Mouse (Mus musculus) ovary, postnatal 14 days (tissue): ENCODE measurements at regions not wholly inside any gene's neighbourhood (a gene's known extent, or its start where the extent isn't known, plus 50 kb on each side); places are given as distances from the start of the nearest gene placed in this dataset.

Experiments
- DNase-seq: peaks from one replicate; pipeline ENCODE4 v3.0.0; 2022; ENCODE audit warnings: low spot score

DNA sequence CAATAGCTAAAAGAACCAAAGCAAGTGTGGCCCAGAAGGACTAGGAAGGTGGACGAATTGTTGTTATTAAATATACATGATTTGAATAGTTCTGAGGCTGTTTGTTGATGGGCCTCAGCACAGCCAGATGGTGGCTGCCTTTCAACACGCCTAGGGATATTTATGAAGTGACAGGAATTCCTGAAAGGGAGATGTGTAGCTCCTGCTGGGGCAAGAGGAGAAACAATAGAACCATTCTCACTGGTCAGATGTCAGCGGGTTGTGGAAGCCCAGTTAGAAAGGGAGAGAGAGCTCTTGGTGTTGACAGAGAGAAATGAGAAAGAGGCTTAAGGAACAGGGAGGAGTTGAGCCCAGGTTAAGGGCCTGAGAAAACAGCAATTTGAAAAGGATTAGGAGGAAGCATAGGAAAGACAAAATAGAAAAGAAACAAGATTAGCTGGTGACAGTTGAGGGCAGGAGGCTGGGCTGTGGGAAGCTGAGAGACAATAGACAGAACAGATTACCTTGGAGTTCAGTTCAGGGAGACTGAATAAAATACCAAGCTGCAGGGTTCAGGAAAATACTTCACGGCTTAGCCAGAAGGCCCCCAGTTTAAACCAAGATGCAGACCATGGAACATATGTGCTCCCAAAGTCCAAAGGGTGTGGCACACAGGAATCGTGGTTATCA is 174.7 kb upstream of the Ptbp2 start:
- DNase-seq: no peak

DNA sequence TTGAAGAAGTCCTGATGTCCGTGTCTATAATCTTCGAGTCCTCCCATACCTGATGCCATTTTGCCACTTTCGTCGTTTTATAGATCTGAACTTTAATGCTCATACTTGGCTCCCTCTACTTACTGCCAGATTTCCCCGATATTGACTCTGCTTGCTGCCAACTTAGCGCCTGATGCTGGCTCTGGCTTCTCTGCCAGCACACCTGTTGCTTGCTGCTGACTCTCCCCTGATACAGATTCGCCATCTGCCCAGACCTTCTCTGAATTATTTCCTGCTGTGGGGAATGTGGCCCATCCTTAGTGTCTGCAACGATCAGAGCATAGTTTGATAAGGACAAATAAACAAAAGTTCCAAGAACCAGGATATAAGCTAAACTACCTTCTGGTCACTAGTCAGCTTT is 173.3 kb upstream of the Ptbp2 start:
- no peak for DNase-seq

GRCm38 (mm10) chr3:119955745-119956615 is 171.7 kb upstream of the Ptbp2 start:
- no peak for DNase-seq

GRCm38 (mm10) chr3:119950721-119951120 is 166.5 kb upstream of the Ptbp2 start:
- DNase-seq: no peak

DNA sequence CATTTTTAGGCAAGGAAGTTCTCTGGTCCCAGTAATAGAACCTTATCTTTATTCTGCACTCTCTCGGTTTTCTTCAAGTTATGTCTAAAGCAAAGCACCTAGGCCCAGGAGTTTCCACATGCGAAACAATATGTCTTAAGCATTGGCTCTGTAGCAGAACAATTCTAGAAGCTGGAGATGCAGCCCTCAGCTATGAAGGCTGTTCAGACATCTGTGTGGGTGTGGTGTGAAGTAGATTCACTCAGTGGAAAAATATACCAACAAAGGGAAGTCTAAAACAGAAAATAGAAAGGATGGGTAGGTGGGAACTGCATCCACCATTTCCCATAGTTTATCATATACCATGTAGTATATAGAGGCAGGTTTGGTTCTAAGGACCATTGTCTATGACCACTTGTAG is 165.8 kb upstream of the Ptbp2 start:
- DNase-seq: no peak

DNA sequence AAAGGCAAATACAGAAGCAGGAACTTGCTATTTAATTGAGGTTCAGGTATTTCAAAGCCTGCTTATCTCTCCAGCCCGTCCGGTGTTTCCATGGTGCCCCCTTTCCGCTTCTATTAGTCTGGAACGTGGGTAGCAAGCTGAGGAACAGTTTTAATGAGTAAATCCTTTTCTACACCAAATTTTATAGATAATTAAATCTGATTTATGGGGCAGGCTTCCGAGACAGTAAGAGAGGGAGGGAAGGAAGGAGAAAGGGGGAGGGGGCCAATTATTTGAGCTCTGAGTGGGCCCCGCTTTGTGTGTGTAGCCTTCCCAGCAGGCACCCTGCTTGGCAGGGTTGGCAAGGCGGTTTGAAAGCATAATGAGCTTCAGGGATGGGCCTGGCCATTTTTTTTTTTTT is 165.4 kb upstream of the Ptbp2 start:
- no peak for DNase-seq

DNA sequence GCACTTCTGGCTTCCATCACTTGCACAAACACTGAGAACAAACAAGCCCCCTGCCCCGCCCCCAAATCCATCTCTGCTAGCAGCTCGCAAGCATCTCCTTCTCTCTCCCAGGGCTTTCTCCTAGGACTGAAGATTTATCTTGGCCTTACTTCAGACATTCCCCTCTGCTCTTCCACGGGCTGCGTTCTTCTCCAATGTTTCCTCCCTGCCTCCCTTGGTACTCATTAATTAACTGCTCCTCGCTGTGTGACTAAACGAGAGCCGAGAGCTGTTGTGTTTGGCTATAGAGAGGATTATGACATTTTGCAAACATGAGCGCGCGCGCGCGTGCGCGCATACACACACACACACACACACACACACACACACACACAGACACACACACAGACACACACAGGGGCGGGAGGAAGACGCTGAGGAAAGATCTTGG is 164.8 kb upstream of the Ptbp2 start:
- DNase-seq: peak; percentile 29

DNA sequence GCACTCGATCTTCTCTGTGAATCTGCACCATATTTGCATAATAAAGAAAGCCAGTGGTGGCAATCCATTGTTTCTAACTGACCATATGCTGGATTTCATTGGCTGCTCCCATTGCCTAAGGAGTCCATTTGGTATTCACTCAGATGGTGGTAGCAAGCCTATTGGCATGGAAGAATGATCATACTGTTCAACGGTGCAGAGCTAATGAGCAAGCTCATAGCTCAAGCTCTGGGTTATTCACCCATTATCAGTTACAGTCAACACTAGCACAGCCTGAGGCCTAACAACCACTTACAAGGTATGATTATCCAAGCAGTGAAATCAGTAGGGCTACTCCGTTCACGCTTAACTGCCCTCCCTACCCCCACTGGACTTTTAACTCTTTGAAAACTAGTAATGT is 162.9 kb upstream of the Ptbp2 start:
- no peak for DNase-seq

GRCm38 (mm10) chr3:119944115-119944514 is 159.8 kb upstream of the Ptbp2 start:
- DNase-seq: no peak

- no peak for DNase-seq
Observed at GRCm38 (mm10) chr3:119939091-119939490, 154.8 kb upstream of the Ptbp2 start.

GRCm38 (mm10) chr3:119938425-119938824 is 154.2 kb upstream of the Ptbp2 start:
- DNase-seq: no peak

DNA sequence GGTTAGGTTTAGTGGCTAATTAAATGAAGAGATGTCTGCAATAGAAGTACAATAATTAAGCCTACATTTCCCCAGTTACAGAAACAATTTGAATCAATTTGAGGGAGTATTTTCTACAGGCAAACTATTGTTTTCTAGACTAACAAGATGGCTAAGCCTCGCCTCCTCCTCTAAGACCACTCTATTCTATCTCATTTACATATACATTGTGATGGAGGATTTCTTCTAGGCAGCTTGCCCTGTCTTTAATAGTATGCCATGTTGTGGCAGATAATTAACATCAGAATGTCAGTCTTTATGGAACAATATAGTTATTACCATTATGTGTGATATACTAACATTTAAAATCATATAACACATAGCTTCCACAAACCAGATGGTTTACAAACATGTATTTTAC is 152.3 kb upstream of the Ptbp2 start:
- no peak for DNase-seq

GRCm38 (mm10) chr3:119933049-119933511 is 148.8 kb upstream of the Ptbp2 start:
- DNase-seq: peak; percentile 31

GRCm38 (mm10) chr3:119928281-119928680 is 144.0 kb upstream of the Ptbp2 start:
- no peak for DNase-seq

GRCm38 (mm10) chr3:119919501-119920141 is 135.4 kb upstream of the Ptbp2 start:
- DNase-seq: no peak

DNA sequence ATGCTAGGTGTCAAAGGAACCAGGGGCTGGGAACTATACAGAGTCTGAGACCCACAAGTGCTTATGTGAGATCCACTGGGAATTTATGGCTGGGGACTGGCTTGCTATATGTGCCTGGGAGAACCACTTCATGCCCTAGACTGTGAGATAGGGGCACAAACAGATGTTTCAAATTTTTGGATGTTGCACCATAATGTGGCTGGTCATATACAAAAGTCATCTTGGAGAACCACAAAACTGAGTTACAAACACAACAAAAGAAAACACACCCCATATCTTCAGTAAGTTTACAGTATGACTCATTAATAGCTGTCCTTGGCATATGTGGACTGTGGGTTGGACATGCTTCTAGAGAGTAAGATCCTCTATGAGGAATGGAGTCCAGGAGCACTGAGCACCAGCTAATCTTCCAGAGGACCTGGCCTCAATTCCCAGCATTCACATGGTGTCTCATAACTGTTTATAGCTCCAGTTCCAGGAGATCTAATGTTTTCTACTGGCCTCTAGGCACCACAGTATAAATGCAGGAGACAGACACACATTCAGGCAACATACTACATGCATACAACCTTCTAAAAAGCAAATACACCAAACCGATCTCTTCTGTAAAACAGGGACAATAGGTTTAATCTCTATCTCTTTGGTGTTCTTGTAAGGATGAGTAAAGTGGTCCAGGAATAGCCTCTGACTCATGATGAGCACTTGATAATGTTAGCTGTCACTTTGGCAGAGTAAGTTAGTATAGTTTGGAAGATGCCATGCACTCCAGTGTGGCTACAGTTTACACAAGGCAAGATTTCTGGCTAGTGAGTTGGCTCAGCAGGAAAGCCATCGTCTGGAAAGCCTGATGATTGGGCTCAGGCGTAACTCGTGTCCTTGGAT is 132.0 kb upstream of the Ptbp2 start:
- no peak for DNase-seq

DNA sequence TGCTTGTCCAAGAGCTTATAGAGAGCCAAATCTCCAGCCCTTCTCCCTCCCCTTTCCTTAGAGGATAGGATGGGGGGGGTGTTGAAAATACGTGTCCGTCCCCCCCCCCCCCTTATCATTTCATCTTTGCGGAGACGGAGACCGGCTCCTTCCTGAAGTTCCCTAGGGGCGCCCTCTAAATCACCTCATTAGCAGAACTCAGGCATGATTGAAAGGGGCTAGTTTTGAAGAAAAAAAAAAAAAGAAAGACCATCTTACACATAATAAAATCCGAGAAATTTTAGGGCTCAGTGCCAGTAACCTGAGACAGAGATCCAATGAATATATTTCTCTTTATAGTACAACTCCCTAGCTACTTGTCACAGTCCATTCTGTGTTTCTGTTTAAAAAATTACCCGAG is 127.3 kb upstream of the Ptbp2 start:
- no peak for DNase-seq

DNA sequence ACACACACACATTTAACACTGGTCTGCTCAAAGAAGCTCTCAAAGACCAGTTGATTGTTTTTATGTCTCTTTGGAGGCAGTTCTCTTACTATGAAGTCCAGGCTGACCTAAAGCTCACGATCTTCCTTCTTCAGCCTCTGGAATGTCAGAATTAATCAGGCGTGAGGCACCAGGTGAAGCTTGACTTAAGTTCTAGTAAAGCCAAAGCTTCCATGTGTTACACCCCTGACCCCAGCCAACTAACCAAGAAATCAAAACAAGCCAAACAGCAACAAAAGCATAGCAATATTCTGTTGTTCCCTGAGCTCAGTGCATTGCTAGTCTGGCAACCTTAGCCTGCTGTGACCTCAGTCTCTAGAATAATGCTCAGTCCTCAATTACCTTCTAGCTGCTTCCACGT is 120.0 kb upstream of the Ptbp2 start:
- DNase-seq: no peak

DNA sequence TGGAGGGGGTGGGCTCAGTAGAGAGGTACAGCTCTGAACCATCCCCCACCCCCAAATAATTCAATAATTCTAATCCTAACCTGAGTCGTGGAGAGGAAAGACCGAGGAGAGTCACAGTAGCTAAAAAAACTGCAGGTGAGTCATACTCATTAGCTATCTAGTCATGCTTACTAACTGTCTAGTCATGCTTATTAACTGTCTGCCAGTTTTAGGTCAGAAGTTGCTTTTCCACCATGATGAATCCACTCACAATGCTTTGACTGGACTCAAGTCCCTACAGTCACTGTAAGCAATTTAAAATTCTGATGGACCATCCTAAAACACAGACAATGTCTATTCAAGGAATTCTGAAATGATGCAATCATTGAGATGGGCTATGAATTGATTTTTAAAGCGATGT is 110.9 kb upstream of the Ptbp2 start:
- no peak for DNase-seq

DNA sequence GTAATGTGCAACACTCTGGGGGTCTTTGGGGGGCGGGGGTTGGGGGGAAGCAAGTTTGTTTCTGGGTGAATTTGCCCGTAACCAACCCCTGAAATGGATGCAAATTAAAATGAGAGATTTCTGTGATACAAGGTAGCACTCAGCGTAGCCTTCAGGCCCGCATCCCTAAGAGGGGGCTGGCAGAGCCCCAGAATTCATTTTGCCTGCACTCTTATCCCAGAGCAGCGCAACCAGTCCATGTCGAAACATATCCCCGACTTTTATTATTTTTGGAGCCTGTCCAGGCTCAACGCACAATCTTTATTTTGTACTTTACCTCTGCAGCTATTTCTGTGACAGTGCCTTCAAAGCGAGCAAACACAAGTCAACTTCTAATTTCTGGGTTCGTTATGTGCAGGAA is 109.8 kb upstream of the Ptbp2 start:
- DNase-seq: no peak

GRCm38 (mm10) chr3:119893165-119893910 is 109.1 kb upstream of the Ptbp2 start:
- DNase-seq: no peak
